Mouse (Mus musculus) cerebellum, postnatal 4 days (tissue): ENCODE results near the gene Rnasel.

ENCODE experiments used
- DNase-seq, 2 experiments: peaks; one replicate each; pipeline ENCODE4 v3.0.0; 2022; ENCODE audit warnings: low spot score in 2 of 2, mixed read lengths in 1 of 2

Gene Rnasel

GRCm38 (mm10) chr1:153736096-153736495, 13.1 kb upstream of the Rnasel start:
- DNase-seq: no peak

- no peak for DNase-seq
Measured at GRCm38 (mm10) chr1:153737101-153738085, 11.8 kb upstream of the Rnasel start.

- no peak for DNase-seq
Measured at GRCm38 (mm10) chr1:153739437-153740015, 9.7 kb upstream of the Rnasel start.

- DNase-seq: peak; percentile 47 to 68
Measured at GRCm38 (mm10) chr1:153740145-153740544, 9.1 kb upstream of the Rnasel start, which contains the start of gene Rgs16. TSS of gene Rgs16 (plus strand) at chr1:153740349.

- DNase-seq: no peak
Measured at GRCm38 (mm10) chr1:153740775-153741400, 8.3 kb upstream of the Rnasel start.

GRCm38 (mm10) chr1:153741551-153742316, 7.5 kb upstream of the Rnasel start:
- no peak for DNase-seq

GRCm38 (mm10) chr1:153742374-153743155, 6.7 kb upstream of the Rnasel start:
- DNase-seq: peak; percentile 67 to 82

- no peak for DNase-seq
Measured at GRCm38 (mm10) chr1:153746119-153746670, 3.0 kb upstream of the Rnasel start.

GRCm38 (mm10) chr1:153746728-153747127, 2.5 kb upstream of the Rnasel start:
- DNase-seq: peak in 1 of 2 experiments; percentile 78

- no peak for DNase-seq
Measured at GRCm38 (mm10) chr1:153747861-153748530, 1.2 kb upstream of the Rnasel start.

- no peak for DNase-seq
Measured at GRCm38 (mm10) chr1:153748549-153748948, 677 bp upstream of the Rnasel start.

- no peak for DNase-seq
Measured at GRCm38 (mm10) chr1:153750054-153750453, 828 bp downstream of the Rnasel start.

GRCm38 (mm10) chr1:153751763-153752301, 2.6 kb downstream of the Rnasel start:
- no peak for DNase-seq

GRCm38 (mm10) chr1:153752521-153752920, 3.3 kb downstream of the Rnasel start:
- no peak for DNase-seq

- DNase-seq: no peak
Measured at GRCm38 (mm10) chr1:153753725-153754464, 4.7 kb downstream of the Rnasel start.

GRCm38 (mm10) chr1:153764136-153764535, 14.9 kb downstream of the Rnasel start:
- no peak for DNase-seq

- DNase-seq: no peak
Measured at GRCm38 (mm10) chr1:153766298-153766697, 17.1 kb downstream of the Rnasel start.

- no peak for DNase-seq
Measured at GRCm38 (mm10) chr1:153767281-153767680, 18.1 kb downstream of the Rnasel start.

- DNase-seq: no peak
Measured at GRCm38 (mm10) chr1:153768465-153768864, 19.2 kb downstream of the Rnasel start.
